Mouse (Mus musculus) lung, embryonic 14.5 days (tissue): ENCODE results near the gene Morn5. TPM values are rescaled to one million over a fixed set of nuclear protein-coding genes. Genes with fewer than 3 reads are reported as not detected.

Experiments
- ATAC-seq: fragments of 200-750 bp; cut with Nextera tagmentation; 2 replicates; pipeline ENCODE4 v1.8.0; 2017; ENCODE audit warnings: mild to moderate bottlenecking, moderate TSS enrichment, moderate library complexity; ENCODE audit not compliant: insufficient read depth
- DNase-seq: peaks from one replicate; pipeline ENCODE4 v3.0.0-alpha.2; 2015
- H3K27ac ChIP-seq: fragments of 300-500 bp; sonication (generic); 2 replicates; pipeline ENCODE4 v1.5.1; 2014; ENCODE audit warnings: low read depth, mild to moderate bottlenecking, moderate library complexity
- H3K27me3 ChIP-seq: fragments of 300-500 bp; sonication (generic); 2 replicates; pipeline ENCODE4 v1.6.1; 2014; ENCODE audit warnings: low read length, control low read depth; ENCODE audit not compliant: insufficient read depth
- H3K36me3 ChIP-seq: fragments of 300-500 bp; sonication (generic); 2 replicates; pipeline ENCODE4 v1.6.1; 2014; ENCODE audit warnings: control low read depth; ENCODE audit not compliant: insufficient read depth
- H3K4me1 ChIP-seq: fragments of 300-500 bp; sonication (generic); 2 replicates; pipeline ENCODE4 v1.6.1; 2014; ENCODE audit warnings: antibody characterized with exemption, control low read depth; ENCODE audit not compliant: insufficient read depth
- H3K4me2 ChIP-seq: fragments of 300-500 bp; sonication (generic); 2 replicates; pipeline ENCODE4 v1.6.1; 2014; ENCODE audit warnings: mild to moderate bottlenecking
- H3K4me3 ChIP-seq: fragments of 300-500 bp; sonication (generic); 2 replicates; pipeline ENCODE4 v1.5.1; 2014; ENCODE audit warnings: low read depth, low read length
- H3K9ac ChIP-seq: fragments of 300-500 bp; sonication (generic); 2 replicates; pipeline ENCODE4 v1.6.1; 2014
- H3K9me3 ChIP-seq: fragments of 300-500 bp; sonication (generic); 2 replicates; pipeline ENCODE4 v1.6.1; 2016; ENCODE audit warnings: low read depth, low read length, control low read depth
- CTCF ChIP-seq: IDR thresholded peaks from 2 replicates; pipeline ENCODE4 v1.5.1; 2016; ENCODE audit warnings: antibody characterized with exemption, low read depth
- WGBS: fragments of 180-500 bp; shearing (Covaris S2); extraction: QIAGEN DNeasy Blood & Tissue Kit; methylation state at CpG from one replicate; pipeline ENCODE4 v1.1.7; 2014; 5-methylcytosine and 5-hydroxymethylcytosine counted together
- polyA plus RNA-seq: library from polyadenylated mRNA; unstranded; fragments of >200 nt; fragmentation: Nextera tagmentation; extraction: Ambion mirVana; gene quantifications from 2 replicates; pipeline ENCODE4 v1.2.1, GENCODE M21; 2014

Gene Morn5
- polyA plus RNA-seq, 1 experiment from 2014 or later: 0.54 TPM

- under 1% methylated on average over 38 of the region's 38 CpGs for WGBS
- TF ChIP-seq CTCF: no peak
- peaks cover 98% of the 10 kb centered on the region for H3K27me3 ChIP-seq
- peak overlapping the region; percentile 16; the same call in 1 of the 2 replicates for H3K9ac ChIP-seq
- H3K9me3 ChIP-seq: no peaks in the 10 kb centered on the region
- no peaks in the 10 kb centered on the region for H3K36me3 ChIP-seq
- peak overlapping the region; percentile 71 for H3K4me2 ChIP-seq
- ATAC-seq (no peak), DNase-seq (peak; percentile 48)
- H3K4me3 ChIP-seq: peak overlapping the region; percentile 46
- H3K4me1 ChIP-seq: 0 out of 2 replicates have a peak, but pooled peaks cover 3% of the 10 kb centered on the region
- H3K27ac ChIP-seq: no peak overlapping the region
These were observed 54.5 kb downstream of the Morn5 start for GRCm38 (mm10) chr2:36103555-36104367.

GRCm38 (mm10) chr2:36104436-36104955 lies 55.2 kb downstream of the Morn5 start:
- Histone ChIP-seq H3K9me3 (no peaks in the 10 kb centered on the region), H3K9ac (peak overlapping the region; percentile 48), H3K36me3 (no peaks in the 10 kb centered on the region), H3K4me3 (peak overlapping the region; percentile 46), H3K27ac (peak overlapping the region; percentile 46; the same call in 1 of the 2 replicates), H3K4me2 (peak overlapping the region; percentile 71), H3K4me1 (0 out of 2 replicates have a peak, but pooled peaks cover 3% of the 10 kb centered on the region), H3K27me3 (peaks cover 96% of the 10 kb centered on the region)
- no peak for TF ChIP-seq CTCF
- under 1% methylated on average over 32 of the region's 32 CpGs for whole genome bisulfite sequencing
- no peak for ATAC-seq
- peak; percentile 56 for DNase-seq

GRCm38 (mm10) chr2:36104956-36105741 lies 55.9 kb downstream of the Morn5 start, which contains the start of gene Lhx6:
Gene Lhx6 (minus strand): TSS chr2:36105408.
- WGBS: under 1% methylated on average over 57 of the region's 58 CpGs
- no peak for TF ChIP-seq CTCF
- H3K9me3 ChIP-seq: no peaks in the 10 kb centered on the region
- DNase-seq: peak; percentile 36
- H3K27ac ChIP-seq: peak within 1 kb of the TSS; percentile 46; the same call in 1 of the 2 replicates
- ATAC-seq: peak; percentile 45; the same call in 1 of the 2 replicates
- H3K36me3 ChIP-seq: no peaks in the 10 kb centered on the region
- peak within 1 kb of the TSS; percentile 48 for H3K9ac ChIP-seq
- peaks cover 93% of the 10 kb centered on the region for H3K27me3 ChIP-seq
- H3K4me3 ChIP-seq: peak within 1 kb of the TSS; percentile 46
- peak within 1 kb of the TSS; percentile 71 for H3K4me2 ChIP-seq
- H3K4me1 ChIP-seq: 0 out of 2 replicates have a peak, but pooled peaks cover 3% of the 10 kb centered on the region

GRCm38 (mm10) chr2:36108615-36109014 lies 59.4 kb downstream of the Morn5 start:
- H3K4me1 ChIP-seq: no peaks in the 10 kb centered on the region
- no peak for DNase-seq
- no peak overlapping the region for H3K4me3 ChIP-seq
- no peak overlapping the region for H3K4me2 ChIP-seq
- no peak overlapping the region for H3K27ac ChIP-seq
- no peak overlapping the region for H3K9ac ChIP-seq
- no peaks in the 10 kb centered on the region for H3K36me3 ChIP-seq
- no peak for ATAC-seq
- no peaks in the 10 kb centered on the region for H3K9me3 ChIP-seq
- H3K27me3 ChIP-seq: peaks cover 70% of the 10 kb centered on the region
- TF ChIP-seq CTCF: no peak
- WGBS: 7% methylated on average over 7 of the region's 7 CpGs

- H3K27me3 ChIP-seq: peaks cover 31% of the 10 kb centered on the region
- H3K4me3 ChIP-seq: no peak overlapping the region
- no peaks in the 10 kb centered on the region for H3K4me1 ChIP-seq
- no peak overlapping the region for H3K4me2 ChIP-seq
- TF ChIP-seq CTCF: 0 out of 2 replicates have a peak, but pooled peaks have one; percentile 14
- H3K9ac ChIP-seq: no peak overlapping the region
- DNase-seq: no peak
- H3K36me3 ChIP-seq: peaks cover 20% of the 10 kb centered on the region
- H3K27ac ChIP-seq: no peak overlapping the region
- ATAC-seq: no peak
- 70% methylated on average over 3 of the region's 3 CpGs for WGBS
- no peaks in the 10 kb centered on the region for H3K9me3 ChIP-seq
These were observed 63.4 kb downstream of the Morn5 start for GRCm38 (mm10) chr2:36112632-36113031.

- Histone ChIP-seq H3K4me2 (no peak overlapping the region), H3K36me3 (peaks cover 70% of the 10 kb centered on the region), H3K27ac (no peak overlapping the region), H3K9ac (no peak overlapping the region), H3K4me1 (no peaks in the 10 kb centered on the region), H3K27me3 (no peaks in the 10 kb centered on the region), H3K9me3 (no peaks in the 10 kb centered on the region), H3K4me3 (no peak overlapping the region)
- TF ChIP-seq CTCF: no peak
- 91% methylated on average over 9 of the region's 9 CpGs for WGBS
- no peak for DNase-seq
- no peak for ATAC-seq
These were observed 77.7 kb downstream of the Morn5 start for GRCm38 (mm10) chr2:36126795-36127429.
